Mouse (Mus musculus) CD4-positive, CD25-positive, alpha-beta regulatory T cell, adult 4 months (primary cell): Measurements from ENCODE around the gene Irx3. TPM values are rescaled to one million over a fixed set of nuclear protein-coding genes. Genes with fewer than 3 reads are reported as not detected.

Experiments used
- ATAC-seq: one replicate; pipeline ENCODE4 v1.8.0; 2017
- polyA plus RNA-seq, 2 experiments: library from polyadenylated mRNA; unstranded; fragments of 100-300 nt; shearing (Covaris generic); gene quantifications; one replicate each; pipeline ENCODE4 v1.2.1; 2017

Irx3 gene
- polyA plus RNA-seq = not detected

DNA sequence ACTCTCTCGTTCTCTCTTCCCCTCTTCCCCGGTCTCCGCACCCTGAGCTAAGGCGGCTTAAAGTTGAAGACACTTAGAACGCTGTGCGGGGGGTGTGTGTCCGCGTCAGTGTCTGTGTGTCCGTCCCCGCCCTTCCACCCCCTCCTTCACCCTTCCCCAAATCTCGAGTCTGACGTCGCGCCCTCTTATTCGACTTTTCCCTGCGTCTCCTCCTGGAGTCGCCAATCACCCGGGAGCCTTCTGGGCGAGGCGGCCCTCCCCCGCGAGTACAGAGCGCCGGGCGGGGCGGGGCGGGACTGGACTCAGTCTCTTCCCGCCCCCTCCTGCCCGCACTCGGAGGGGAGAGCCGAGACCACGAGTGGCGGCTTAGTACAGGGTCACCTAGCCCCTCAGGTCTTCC, at the start of gene Irx3:
TSS of gene Irx3 (minus strand) at position 229 of the 400 bp plus-strand sequence.
- no peak for ATAC-seq

DNA sequence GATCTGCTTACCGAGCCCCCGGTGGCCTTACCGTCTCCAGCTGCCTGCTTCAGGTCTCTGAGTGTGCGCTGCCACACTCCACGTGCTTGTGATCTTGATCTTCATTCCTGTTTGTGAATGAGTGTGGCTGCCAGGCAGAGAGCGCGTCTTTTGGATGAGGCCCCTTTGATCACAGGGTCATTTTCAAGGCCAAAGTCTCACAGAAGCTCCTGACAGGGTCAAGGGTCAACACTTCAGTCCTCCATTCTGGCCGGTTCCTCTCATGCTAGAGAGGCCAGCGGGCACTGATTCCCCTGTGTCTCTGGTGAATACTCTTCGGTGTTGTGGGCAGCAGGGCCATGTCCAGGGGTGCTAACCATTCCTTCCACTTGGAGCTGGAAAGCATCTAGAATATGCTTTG, 49.5 kb upstream of the Irx3 start:
- no peak for ATAC-seq

DNA sequence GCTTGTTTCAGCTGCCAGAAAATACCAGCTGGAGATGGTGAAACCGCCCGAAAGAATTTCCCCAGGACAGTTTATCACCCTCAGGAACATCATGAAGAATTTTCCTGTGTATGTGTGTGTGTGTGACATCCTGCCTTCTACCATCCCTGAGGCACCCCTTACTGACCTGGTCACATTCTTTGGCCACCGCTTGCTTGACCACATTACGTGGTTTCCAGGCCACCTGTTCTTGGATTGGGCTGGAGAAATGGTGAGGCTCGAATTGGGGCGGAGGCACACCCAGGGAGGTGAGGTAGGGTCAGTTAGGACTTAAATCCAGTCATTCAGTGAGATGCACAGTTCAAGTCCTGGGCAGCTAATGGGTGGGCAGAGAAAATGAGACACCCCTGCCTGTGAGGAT, 48.1 kb upstream of the Irx3 start:
- ATAC-seq = no peak

DNA sequence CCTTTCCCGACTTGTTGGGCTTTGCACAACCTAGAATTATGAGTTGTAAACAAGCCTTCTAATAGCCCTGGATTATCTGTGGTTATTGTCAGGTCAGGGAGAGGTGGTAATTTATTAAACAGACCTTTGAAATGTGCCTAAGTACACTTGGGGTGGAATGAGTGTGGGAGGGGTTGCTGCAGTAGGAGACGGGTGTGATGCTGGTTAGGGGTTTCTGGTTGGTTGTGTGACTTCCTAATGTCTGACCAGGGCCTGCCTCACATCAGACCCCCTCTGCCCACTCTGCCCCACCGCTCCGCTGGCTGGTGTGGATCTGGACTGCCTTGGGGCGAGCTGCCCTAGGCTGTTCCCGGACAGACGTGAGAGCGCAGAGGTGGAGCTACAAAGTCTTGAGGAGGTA, 47.7 kb upstream of the Irx3 start:
- ATAC-seq = no peak

DNA sequence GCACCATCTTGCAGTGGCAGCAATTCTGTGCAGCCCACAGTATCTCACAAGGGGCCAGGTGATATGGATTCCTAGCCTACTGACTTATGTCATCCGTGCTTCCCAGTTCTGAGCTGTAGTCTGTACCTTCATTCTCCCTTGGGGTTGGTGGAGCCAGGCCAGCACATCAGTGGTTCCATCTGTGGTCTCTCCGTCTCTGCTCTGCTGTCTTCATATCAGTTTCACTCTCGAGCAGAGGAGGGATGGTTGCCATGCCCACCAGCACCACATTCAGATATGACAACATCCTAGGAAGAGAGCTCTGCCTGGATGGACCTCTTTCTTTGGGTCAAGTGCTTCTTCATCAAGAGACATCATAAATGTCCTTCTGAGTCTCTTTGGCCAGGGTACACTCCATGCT, 43.8 kb upstream of the Irx3 start:
- no peak for ATAC-seq

DNA sequence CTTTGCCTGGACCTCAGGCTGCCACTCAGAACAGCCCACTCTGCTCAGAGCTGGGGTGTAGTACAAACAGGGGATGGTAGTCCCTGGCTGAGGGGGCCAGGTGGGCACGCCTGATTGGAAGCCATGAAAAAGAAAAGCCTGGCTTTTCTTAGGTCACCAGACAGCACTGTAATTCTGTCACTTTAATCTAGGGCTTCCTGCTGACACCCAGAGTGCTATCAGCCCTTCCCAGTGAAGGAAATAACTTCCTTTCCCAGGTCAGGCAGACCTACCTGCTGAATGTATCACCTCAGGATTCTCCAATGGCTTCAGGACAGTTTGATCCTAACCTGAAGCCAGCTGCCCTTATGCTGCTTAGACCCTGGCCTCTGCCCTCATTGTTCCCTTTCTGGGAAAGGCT, 35.3 kb upstream of the Irx3 start:
- no peak for ATAC-seq

DNA sequence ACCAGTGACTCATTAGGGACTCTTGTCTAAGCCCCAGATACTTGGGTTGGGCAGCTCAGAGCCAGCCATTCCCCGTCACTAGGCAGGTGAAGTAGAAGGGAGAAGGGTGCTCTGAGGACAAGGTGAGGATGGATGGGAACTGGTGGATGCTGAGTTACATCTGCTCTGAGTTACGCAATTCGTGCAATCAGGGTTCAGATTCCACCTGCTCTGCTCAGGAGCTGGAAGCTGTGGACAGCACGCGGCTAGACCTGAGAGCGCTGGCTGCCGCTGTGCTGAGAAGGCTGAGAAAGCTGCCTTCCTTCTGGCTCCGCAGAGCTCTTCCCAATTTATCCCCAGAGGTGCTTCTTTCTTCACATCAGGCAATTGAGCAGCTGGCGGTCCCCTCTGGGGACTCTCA, 34.8 kb upstream of the Irx3 start:
- ATAC-seq = no peak

DNA sequence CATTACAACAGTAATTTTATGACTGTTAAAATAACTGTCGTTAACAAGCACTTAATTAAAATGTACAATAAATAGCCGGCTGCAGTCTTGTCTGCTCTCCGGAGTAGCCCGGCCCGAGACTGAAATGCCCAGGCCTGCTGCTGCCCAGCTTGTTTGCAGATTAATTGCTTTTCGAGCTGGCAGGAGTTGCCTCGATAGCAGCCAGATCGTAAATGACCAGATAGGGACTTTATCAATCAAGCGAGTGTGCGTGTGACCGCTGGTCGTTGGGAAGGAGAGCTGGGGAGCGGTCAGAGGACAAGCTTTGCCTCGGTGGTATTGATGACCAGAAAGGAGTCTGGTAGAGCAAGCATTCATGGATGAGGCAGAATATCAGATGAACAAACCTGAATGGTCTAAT, 25.8 kb upstream of the Irx3 start:
- no peak for ATAC-seq

DNA sequence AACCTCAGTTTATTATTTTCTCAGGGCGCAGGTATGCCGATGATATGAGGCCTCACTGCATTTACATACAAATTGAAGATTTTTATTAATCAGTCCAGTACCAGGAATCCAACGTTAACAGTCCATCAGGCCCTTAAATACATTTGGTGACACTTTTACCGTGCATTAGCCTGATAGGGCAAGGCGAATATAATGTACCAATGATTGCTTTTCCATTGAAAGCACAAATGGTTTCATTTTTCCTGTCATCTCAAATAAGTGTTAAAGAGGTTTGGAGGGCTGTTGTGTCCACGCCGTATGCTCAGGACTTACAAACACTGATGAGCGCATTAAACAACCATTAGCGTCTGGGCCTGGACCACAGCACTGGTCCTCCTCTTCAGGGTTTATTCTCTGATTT, 25.3 kb upstream of the Irx3 start:
- no peak for ATAC-seq

DNA sequence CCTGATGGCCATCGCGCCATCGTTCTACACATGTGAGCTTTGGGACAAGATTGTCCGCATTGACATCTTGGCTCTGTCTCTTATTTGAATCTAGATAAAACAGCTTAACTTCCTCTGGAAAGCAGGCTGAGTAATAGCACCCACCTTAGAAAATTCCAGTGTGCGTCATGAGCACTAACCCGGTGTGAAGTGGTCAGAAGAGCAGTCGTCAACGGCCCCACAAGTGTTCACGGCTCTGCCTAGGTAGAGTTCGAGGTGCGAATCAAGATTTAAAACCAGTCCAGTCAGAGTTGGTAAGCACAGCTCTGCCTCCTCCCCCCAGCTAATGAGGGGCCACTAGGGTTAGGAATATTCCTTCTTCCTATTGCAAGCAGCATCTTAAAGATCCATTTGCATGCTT, 21.5 kb upstream of the Irx3 start:
- ATAC-seq = no peak

DNA sequence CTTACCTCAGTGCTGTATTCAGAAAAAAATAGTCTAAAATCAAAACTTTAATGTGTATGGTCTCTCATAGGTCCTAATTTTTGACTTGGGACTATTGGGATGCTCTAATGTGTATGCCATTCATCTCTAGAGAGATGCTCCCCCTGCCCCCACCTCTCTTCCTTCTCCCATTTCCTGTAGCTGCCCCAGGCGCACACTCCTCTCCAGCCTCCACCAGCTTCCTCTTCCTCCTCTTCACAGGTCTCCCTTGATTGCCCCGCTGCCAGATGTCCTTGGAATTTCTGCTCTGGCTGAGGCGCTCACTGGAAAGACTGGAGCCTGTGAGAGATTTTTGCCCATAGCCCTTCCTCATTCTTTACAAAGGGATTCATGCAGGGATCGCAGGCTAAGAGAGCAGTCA, 20.9 kb upstream of the Irx3 start:
- no peak for ATAC-seq

DNA sequence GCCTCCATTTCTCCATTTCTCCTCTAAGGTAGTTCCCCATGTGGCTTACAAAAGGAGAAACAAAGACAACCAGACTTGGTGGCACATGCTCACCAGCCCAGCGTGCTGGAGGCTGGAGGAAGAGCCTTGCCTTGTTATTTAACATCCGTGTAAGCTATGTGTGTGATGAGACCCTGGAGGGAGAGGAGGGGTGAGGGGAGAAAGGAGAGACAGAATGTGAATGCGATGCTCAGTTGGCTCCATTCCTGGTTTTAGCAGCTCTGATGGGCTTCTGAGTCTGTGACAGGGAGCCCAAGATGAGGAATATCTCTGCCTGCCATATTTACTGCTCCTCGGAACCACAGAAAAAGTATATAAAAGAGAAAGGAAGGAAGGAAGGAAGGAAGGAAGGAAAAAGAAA, 20.1 kb upstream of the Irx3 start:
- no peak for ATAC-seq

DNA sequence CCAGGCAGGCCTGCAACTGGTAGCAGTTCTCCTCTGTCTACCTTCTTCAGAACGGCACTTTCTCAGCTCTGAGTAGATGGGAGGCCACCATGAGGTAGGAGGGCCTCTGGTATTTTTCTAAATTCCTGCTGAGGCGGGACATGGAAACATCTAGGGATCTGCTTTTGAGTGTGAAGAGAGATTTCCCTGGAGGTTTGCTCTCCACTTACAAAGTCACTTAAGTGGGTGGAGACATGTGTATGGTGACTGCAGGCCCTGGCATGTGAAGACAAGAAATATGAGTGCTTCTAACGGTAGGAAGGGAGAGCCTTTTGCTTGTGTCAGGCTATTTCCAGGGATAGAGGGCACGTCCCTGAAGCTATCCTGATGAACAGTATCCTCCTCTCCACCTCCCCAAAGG, 17.9 kb upstream of the Irx3 start:
- ATAC-seq = no peak

DNA sequence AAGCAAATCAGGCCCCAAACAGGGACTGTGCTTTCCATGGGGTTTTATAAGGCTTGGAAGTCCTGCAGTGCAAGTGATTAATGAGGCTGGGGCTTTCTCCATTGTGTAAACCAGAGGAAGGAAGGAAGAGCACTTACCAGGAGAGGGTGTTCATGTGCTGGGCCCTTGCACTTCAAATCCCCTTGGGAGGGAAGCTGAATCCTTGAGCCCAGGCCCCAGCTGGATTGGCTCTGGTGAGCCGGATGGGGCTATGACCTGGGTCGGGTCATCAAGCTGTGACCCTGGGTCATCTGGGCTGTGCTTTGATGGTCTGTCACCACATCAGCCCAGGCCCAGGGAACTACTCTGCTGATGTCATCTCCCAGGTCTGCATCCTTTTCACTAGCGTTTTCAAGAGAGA, 16.9 kb upstream of the Irx3 start:
- no peak for ATAC-seq

DNA sequence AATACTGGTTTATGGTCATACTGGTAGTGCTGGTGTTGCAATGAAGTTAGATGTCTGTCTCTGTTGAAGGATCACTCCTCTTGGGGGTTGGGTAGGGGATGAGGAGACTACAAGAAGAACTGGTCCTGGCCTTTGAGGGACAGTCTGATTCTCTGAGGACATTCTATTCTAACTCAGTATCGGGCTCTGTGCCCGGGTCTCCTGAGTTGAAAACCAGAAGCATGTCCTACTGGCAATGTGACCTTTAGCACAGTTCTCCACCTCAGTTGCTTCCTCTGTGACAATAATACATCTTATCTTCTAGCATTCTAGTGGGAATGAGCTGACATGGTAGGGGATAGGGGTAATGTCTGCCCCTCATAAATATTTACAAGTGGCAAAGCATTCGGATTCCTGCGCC, 12.2 kb upstream of the Irx3 start:
- ATAC-seq = no peak

DNA sequence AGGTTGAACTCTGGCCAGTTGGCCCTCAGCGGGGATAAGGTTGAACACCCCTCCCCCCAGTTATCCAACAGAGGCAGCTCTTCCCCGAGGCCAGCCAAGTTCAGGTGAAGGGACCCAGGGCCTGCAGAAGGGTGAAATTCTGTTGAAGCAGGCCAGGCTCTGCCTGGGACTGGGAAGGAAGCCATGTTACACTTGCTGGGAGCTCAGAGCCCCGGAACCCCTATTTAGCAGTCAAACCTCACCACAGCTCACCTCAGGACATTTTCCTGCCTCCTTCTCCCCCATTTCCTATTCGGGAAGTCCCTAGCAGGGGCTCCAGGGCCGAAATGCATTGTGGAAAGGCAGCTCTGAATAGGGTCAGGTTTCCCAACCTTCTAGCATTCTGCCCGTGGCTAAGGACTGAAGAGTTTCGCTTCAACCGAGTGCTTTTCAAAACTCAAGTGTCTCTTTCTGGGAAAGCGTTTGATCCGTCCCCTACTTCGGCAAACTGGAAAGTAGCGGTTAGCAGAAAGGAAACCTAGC, 4.9 kb upstream of the Irx3 start:
- no peak for ATAC-seq

DNA sequence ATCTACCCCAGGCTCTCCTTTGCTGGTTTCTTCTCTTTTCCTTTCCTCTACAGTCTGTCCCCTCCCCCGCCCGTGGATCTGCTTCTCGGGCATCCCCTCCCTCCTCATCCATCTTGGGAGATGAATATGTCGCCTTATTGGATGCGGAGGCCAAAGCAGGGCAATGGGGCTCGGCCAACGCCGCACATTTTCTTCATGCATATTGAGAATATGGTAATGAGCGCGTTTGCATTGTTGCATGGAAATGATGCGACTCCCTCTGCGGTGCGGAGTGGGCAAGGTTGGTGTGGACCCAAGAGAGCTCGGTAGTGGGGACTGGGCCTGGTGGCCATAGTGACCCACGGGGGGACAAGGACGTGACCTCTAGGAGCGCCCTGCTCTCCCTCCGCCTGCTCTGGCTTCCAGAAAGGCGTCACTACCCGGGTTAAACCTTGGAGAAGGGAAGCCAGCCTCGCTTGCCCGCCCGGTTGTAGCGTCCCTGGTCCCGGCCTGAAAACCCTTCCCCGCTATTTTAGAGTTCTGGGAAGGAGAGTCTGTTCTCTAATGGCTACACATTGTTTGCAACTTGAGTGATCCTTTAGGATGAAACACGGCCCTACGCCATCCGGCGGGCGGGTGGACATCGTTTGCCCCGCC, 4.3 kb upstream of the Irx3 start:
- no peak for ATAC-seq

DNA sequence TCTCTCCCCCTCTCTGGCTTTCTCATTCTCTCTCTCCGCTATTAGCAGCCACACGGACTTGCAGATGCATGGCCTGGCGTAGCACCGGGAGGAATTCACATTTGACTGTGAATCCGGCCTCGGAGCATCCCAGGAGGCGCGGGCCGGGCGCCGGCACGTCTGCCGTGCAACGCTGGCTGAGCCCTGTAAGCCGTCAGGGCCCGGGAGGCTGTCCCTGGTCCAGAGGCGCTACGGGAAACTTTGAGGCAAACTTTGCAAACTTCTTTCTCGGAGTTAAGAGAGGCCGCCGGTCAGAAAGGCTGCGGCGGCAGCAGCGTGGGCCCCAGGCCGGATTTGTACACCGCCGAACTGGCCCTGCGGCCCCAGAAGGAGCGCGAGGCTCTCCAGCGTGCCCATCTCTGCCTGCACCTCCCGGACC, 3.4 kb upstream of the Irx3 start:
- ATAC-seq = no peak

DNA sequence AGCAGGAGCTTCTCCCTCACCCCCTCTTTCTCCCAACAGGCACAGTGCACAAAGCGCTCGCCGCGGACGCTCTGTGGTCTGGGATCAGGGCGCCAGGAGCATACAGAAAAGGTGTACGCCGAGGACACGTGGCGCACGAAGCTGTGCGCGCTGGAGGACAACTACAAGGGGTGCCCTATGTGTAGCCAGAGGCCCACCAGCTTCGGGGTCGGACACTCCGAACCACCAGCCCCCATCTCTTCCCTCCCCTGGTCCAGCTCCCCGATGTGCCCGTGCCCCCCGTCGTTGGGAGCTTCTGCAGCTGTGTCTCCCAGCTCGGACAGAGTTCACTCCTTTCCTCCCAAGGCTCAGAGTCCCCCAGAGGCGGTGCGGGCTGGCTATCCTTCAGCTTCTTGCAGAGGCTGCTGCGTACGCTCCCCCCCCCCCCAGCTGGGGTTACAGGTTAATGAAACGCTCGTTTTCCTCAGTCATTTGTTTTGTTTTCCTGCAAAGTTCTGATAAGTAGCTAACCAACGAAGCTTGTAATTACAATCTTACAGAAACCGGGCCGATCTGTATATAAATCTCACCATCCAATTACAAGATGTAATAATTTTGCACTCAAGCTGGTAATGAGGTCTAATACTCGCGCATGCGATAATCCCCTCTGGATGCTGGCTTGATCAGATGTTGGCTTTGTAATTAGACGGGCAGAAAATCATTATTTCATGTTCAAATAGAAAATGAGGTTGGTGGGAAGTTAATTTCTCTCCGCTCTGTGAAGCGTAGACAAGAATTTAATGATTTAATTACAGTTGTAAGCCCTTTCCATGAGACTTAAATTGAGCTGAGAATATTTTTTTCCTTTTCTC, 2.8 kb upstream of the Irx3 start:
- no peak for ATAC-seq

DNA sequence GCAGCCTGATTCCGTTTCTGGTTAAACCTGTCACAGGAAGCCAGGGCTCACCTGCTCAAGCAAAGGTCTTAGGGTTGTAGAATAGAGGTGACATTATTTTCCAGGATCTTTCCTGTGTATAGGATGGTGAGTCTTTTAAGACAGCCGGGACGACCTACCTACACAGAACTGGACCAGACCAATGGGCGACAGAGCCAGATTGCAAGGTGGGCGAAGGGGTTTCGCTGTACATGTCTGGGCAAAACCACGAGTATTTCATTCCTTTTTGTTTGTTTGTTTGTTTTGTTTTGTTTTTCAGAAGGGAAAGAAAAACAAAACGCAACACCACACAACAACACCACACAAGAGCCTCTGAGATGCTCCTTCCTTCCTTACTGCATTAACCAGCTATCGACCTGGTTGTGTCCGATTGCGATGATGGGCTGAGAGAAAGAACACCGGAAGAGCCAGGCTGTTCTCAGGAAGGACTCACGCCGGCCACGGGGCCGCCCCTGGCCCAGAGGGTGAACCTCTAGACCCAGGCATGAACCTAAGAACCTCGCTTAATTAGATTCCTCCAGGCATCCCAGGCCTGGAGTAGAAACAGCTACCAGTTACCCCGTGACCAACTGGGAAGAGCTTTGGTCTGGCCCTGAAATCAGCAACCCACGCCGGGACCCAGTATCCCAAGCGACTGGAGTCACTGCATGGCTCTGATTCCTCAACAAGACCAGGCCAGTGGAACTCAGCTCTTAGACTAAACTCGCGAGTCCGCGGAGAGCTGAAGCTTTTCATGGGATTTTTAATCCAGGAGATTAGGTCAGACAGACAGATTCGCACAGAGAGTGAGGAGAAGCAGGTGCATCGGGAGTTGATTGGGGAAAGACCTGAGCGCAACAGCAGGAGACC, 1.9 kb upstream of the Irx3 start:
- no peak for ATAC-seq

DNA sequence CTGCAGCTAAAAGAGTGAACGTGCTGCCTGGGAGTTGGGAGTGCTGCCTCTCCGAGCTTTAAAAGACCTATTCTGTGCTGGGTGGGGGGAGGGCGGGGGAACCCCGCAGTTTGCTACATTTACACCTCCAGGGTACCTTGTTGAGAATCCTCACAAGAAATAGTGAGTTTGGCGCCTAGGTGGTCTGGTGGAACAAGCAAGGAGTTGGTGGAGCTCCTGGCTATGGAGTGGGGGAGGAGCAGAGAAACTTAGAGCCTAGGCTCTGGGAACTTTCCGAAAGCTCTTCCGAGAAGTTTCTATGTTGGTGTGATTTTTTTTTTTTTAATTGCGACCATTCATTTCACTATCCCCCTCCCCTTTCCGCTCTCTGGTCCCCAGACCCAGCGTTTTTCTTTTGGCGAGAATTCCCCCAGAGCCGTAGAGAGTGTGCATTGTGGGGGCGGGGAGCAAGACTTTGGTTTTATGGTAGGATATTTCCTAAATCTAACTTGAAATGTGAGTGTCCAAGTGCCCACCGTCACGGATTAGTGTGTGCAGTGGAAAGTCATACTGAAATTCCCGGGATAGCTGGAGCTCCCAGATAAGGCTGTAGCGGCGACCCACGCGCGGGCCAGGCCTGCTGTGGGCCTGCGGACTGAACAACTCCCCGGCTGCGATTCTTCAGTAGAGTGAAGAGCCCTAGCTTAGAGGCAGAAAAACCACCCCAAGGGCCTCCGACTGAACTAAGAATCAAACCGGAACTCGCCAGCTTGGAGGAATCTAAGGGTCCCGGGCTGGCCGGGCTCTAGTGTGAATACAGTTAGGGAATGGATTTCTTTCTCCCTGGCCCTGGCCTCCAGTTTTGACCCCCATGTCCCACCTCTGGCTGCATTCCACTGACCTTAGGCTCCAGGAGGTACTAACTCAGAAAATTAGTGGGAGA, 795 bp upstream of the Irx3 start:
- no peak for ATAC-seq

DNA sequence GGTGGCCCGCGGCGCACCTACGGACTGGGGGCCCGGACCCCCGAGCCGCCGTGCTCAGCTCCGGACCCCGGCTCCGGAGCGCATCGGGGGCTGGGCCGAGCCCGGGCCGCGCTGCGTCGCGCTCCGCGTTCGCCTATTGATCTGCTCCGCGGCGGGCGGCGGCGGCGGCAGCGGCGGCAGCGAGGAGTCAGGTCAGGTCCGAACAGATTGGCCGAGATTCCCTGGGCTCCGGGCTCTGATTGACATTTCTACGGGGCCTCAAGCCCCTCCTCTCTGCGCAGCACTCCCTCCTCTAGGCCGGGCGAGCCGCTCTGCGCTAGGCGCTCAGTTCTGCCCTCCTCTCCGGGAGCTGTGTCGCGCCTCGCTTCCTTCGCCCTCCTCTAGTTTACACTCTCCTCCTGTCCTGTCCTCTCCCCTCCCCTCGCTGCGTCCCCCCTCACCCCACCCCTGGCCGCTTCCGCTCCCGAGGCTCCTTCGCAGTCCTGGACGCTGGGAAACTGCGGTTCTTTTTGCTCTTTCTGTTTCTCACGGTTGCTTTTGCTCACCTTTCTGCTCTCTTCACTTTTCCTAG, 541 bp downstream of the Irx3 start:
- no peak for ATAC-seq
